ENCODE assay signal across 9 mouse cellular contexts in the genomic region with DNA sequence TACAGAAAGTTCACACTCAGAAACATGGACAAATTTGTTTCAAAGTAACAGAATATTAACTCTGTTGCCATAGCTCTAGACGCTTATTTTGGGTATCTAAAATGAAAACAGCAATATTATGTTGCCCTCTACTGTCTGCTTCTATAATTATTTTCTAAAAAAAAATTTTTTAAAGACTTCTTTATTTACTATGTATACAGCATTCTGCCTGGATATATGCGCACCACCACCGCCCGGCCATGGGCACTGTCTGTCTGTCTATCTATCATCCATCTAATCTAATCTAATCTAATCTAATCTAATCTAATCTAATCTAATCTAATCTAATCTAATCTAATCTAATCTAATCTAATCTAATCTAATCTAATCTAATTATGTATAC. TPM values are rescaled to one million over a fixed set of nuclear protein-coding genes. Genes with fewer than 3 reads are reported as not detected.
DNase-seq lines count a peak whose midpoint lies in the region; ATAC-seq and TF ChIP-seq lines count a peak whose summit lies in the region.
"Had no signal": no experiment of that assay in that cellular context is flagged by ENCODE, and none has a peak within 500 bp of the region (broad histone marks: within the 10 kb centered on the region; RNA-seq: fewer than 3 reads in every experiment).

No protein-coding gene starts in this region.

- intact Hi-C loops in heart, postnatal 25 days (cut with DNase I): no loop called here

- H3K4me3 ChIP-seq in heart, embryonic 14.5 days (ENCODE audit: control insufficient read depth in 1 of 2, insufficient read depth in 1 of 2, low read depth in 1 of 2, low read length in 2 of 2): peak overlapping the region; percentile 60 to 84
- H3K4me3 ChIP-seq in hindbrain, embryonic 15.5 days: peak overlapping the region; percentile 85
- peak overlapping the region; percentile 71 for H3K4me3 ChIP-seq in midbrain, embryonic 12.5 days

- DNase-seq in heart, postnatal 25 days (ENCODE audit: low spot score): no peak
- DNase-seq in Patski (ENCODE audit: low read depth, low spot score): no peak
- DNase-seq in thymus, postnatal 0 days (ENCODE audit: low spot score): no peak
- no peak for DNase-seq in cerebellum, adult 11-12 months
- no peak for DNase-seq in right cerebral cortex, postnatal 36 days (ENCODE audit: low spot score in 2 of 2)

- H3K9ac ChIP-seq in heart, embryonic 14.5 days (ENCODE audit: low read length): peak overlapping the region; percentile 86
- peak overlapping the region; percentile 96; the same call in 1 of the 2 replicates for H3K9ac ChIP-seq in hindbrain, embryonic 15.5 days
- no peak overlapping the region for H3K9ac ChIP-seq in midbrain, embryonic 12.5 days (replicated peaks)

- POLR2A ChIA-PET in Patski (lab: Charles Lee): no interaction called here

- CTCF ChIA-PET in Patski (lab: Charles Lee): interaction anchor here (1.1 to 1.5 kb wide), 3 partner anchors 20 to 1409 kb away, joined by 3 to 4 read pairs (median 4); no protein-coding TSS in a partner anchor

- in situ Hi-C loops in Patski (cut with MboI; ENCODE audit: low pct_unique_long_range_greater_than_20kb): no loop called here

- H3K27ac ChIP-seq in heart, embryonic 14.5 days (replicated peaks in 1 of 2; ENCODE audit: control insufficient read depth in 1 of 2, insufficient read depth in 1 of 2, low read depth in 2 of 2, low read length in 2 of 2): peak overlapping the region; percentile 95 to 99; a peak in 3 of 4 replicates
- H3K27ac ChIP-seq in hindbrain, embryonic 15.5 days (replicated peaks): peak overlapping the region; percentile 100
- peak overlapping the region; percentile 99 for H3K27ac ChIP-seq in midbrain, embryonic 12.5 days (replicated peaks)

- peaks cover 13% of the 10 kb centered on the region; the same call in 1 of the 2 replicates for H3K36me3 ChIP-seq in heart, embryonic 14.5 days (ENCODE audit: control insufficient read depth, insufficient read depth, low read length)
- H3K36me3 ChIP-seq in hindbrain, embryonic 15.5 days: 0 out of 2 replicates have a peak, but pooled peaks cover 13% of the 10 kb centered on the region
- peaks cover 16% of the 10 kb centered on the region for H3K36me3 ChIP-seq in midbrain, embryonic 12.5 days
- H3K36me3 ChIP-seq: G1E had no signal

- H3K4me1 ChIP-seq in heart, embryonic 14.5 days (ENCODE audit: control insufficient read depth in 2 of 2, insufficient read depth in 2 of 2, low read length in 2 of 2): peaks cover under 1 to 7% of the 10 kb centered on the region in 2 experiments
- H3K4me1 ChIP-seq in hindbrain, embryonic 15.5 days (replicated peaks): peaks cover 8% of the 10 kb centered on the region
- H3K4me1 ChIP-seq in midbrain, embryonic 12.5 days: peaks cover 7% of the 10 kb centered on the region

- peak overlapping the region; percentile 74 for H3K4me2 ChIP-seq in heart, embryonic 14.5 days (ENCODE audit: low read length)
- H3K4me2 ChIP-seq in hindbrain, embryonic 15.5 days: peak overlapping the region; percentile 62
- peak overlapping the region; percentile 69 for H3K4me2 ChIP-seq in midbrain, embryonic 12.5 days (replicated peaks)

- no peak for ATAC-seq in heart, embryonic 14.5 days (ENCODE audit: insufficient number of reproducible peaks, insufficient read depth, low FRiP score, low read depth)
- no peak for ATAC-seq in Patski
- ATAC-seq in hindbrain, embryonic 15.5 days (ENCODE audit: low FRiP score, low read depth): peak; percentile 60
- ATAC-seq in midbrain, embryonic 12.5 days (ENCODE audit: low FRiP score, low read depth): peak; percentile 68

- no peaks in the 10 kb centered on the region for H3K9me3 ChIP-seq in heart, embryonic 14.5 days (ENCODE audit: control insufficient read depth, low read length)
- H3K9me3 ChIP-seq in hindbrain, embryonic 15.5 days: no peaks in the 10 kb centered on the region
- no peaks in the 10 kb centered on the region for H3K9me3 ChIP-seq in midbrain, embryonic 12.5 days
- H3K9me3 ChIP-seq: G1E had no signal

- 44% methylated on average over 4 of the region's 4 CpGs for WGBS in heart, embryonic 14.5 days
- 52% methylated on average over 4 of the region's 4 CpGs for WGBS in hindbrain, embryonic 15.5 days
- WGBS in midbrain, embryonic 12.5 days: 67% methylated on average over 4 of the region's 4 CpGs

- peak; percentile 34 for TF ChIP-seq CTCF in Patski (IDR thresholded peaks at IDR 0.05)

- H3K27me3 ChIP-seq in heart, embryonic 14.5 days (ENCODE audit: control insufficient read depth, insufficient read depth, low read length): no peaks in the 10 kb centered on the region
- H3K27me3 ChIP-seq in Patski: no peaks in the 10 kb centered on the region
- no peaks in the 10 kb centered on the region for H3K27me3 ChIP-seq in hindbrain, embryonic 15.5 days
- H3K27me3 ChIP-seq in midbrain, embryonic 12.5 days: no peaks in the 10 kb centered on the region

RNA-seq across cellular contexts. Expression of gene Ttc32, which starts 0.3 kb away (rescaled TPM):
- polyA plus RNA-seq in heart, embryonic 14.5 days (2014; fragmentation: Nextera tagmentation; extraction: Ambion mirVana): 14.2 and 18.3 TPM in 2 replicates
- 10 to 100 TPM; 24.5 to 26.1 TPM for total RNA-seq in heart, postnatal 25 days (2021)
- polyA plus RNA-seq in Patski (2021): 14.7 TPM
- 7.4 and 9.5 TPM in 2 replicates for polyA plus RNA-seq in hindbrain, embryonic 15.5 days (2015; fragmentation: Nextera tagmentation; extraction: Ambion mirVana)
- 18.8 and 23.1 TPM in 2 replicates for polyA plus RNA-seq in midbrain, embryonic 12.5 days (2016; fragmentation: Nextera tagmentation; extraction: Ambion mirVana)
- 33.4 and 35.1 TPM in 2 replicates for polyA plus RNA-seq in thymus, postnatal 0 days (2015; fragmentation: Nextera tagmentation; extraction: Ambion mirVana)
- polyA plus RNA-seq: G1E had no signal

RNA-seq across cellular contexts. Expression of gene Wdr35, which starts 55.8 kb away (rescaled TPM):
- 12.8 and 14.4 TPM in 2 replicates for polyA plus RNA-seq in heart, embryonic 14.5 days (2014; fragmentation: Nextera tagmentation; extraction: Ambion mirVana)
- 10 to 100 TPM; 12.6 to 12.9 TPM for total RNA-seq in heart, postnatal 25 days (2021)
- polyA plus RNA-seq in Patski (2021): 41.7 TPM
- polyA plus RNA-seq in hindbrain, embryonic 15.5 days (2015; fragmentation: Nextera tagmentation; extraction: Ambion mirVana): 21.7 and 22.5 TPM in 2 replicates
- polyA plus RNA-seq in midbrain, embryonic 12.5 days (2016; fragmentation: Nextera tagmentation; extraction: Ambion mirVana): 27.1 and 28.2 TPM in 2 replicates
- polyA plus RNA-seq in thymus, postnatal 0 days (2015; fragmentation: Nextera tagmentation; extraction: Ambion mirVana): 5.3 and 5.5 TPM in 2 replicates
- polyA plus RNA-seq: G1E had no signal

Comparison
In these comparisons a context has a peak if more than half of its experiments do, and no peak if none do; other contexts are left out.
1. ATAC-seq: peak in hindbrain, embryonic 15.5 days (single experiment) and midbrain, embryonic 12.5 days (single experiment); none in heart, embryonic 14.5 days (single experiment) and Patski (single experiment).
2. Peak in every context shown above with its lines, with median percentiles within 50 percentile points of each other: H3K27ac ChIP-seq, H3K4me2 ChIP-seq and H3K4me3 ChIP-seq.